Mouse (Mus musculus) lung, embryonic 15.5 days (tissue): Measurements from ENCODE around the gene Brms1. TPM values are rescaled to one million over a fixed set of nuclear protein-coding genes. Genes with fewer than 3 reads are reported as not detected.

Experiments
- ATAC-seq: fragments of 200-750 bp; cut with Nextera tagmentation; 2 replicates; pipeline ENCODE4 v1.8.0; 2017; ENCODE audit warnings: moderate number of reproducible peaks, borderline replicate concordance; ENCODE audit not compliant: low FRiP score, low TSS enrichment; ENCODE audit errors: extremely low read depth
- H3K27ac ChIP-seq: fragments of 300-500 bp; sonication (generic); 2 replicates; pipeline ENCODE4 v1.5.1; 2015; ENCODE audit warnings: moderate library complexity, mild to moderate bottlenecking, inconsistent platforms
- H3K27me3 ChIP-seq: fragments of 300-500 bp; sonication (generic); 2 replicates; pipeline ENCODE4 v1.6.1; 2015; ENCODE audit warnings: inconsistent platforms
- H3K36me3 ChIP-seq: fragments of 300-500 bp; sonication (generic); 2 replicates; pipeline ENCODE4 v1.6.1; 2015; ENCODE audit warnings: inconsistent platforms
- H3K4me1 ChIP-seq: fragments of 300-500 bp; sonication (generic); 2 replicates; pipeline ENCODE4 v1.6.1; 2015; ENCODE audit warnings: inconsistent platforms
- H3K4me2 ChIP-seq: fragments of 300-500 bp; sonication (generic); 2 replicates; pipeline ENCODE4 v1.6.1; 2015; ENCODE audit warnings: inconsistent platforms, mild to moderate bottlenecking, moderate library complexity
- H3K4me3 ChIP-seq: fragments of 300-500 bp; sonication (generic); 2 replicates; pipeline ENCODE4 v1.5.1; 2015; ENCODE audit warnings: mild to moderate bottlenecking, inconsistent platforms
- H3K9ac ChIP-seq: fragments of 300-500 bp; sonication (generic); 2 replicates; pipeline ENCODE4 v1.6.1; 2015; ENCODE audit warnings: inconsistent platforms
- H3K9me3 ChIP-seq: fragments of 300-500 bp; sonication (generic); 2 replicates; pipeline ENCODE4 v1.6.1; 2016; ENCODE audit warnings: inconsistent platforms
- WGBS: fragments of 180-500 bp; shearing (Covaris S2); methylation state at CpG from one replicate; pipeline ENCODE4 v1.1.7; 2015; 5-methylcytosine and 5-hydroxymethylcytosine counted together
- polyA plus RNA-seq: library from polyadenylated mRNA; unstranded; fragments of >200 nt; fragmentation: Nextera tagmentation; extraction: Ambion mirVana; gene quantifications from 2 replicates; pipeline ENCODE4 v1.2.1, GENCODE M21; 2015

Brms1 gene
- polyA plus RNA-seq, 1 experiment from 2014 or later: 51.4 TPM

- ATAC-seq: 0 out of 2 replicates have a peak, but pooled peaks have one; percentile 3
- WGBS: 4% methylated on average over 27 of the region's 31 CpGs
- Histone ChIP-seq H3K4me3 (peak overlapping the region; percentile 57), H3K27me3 (peaks cover 16% of the 10 kb centered on the region), H3K36me3 (peaks cover 36% of the 10 kb centered on the region), H3K4me2 (peak overlapping the region; percentile 100), H3K4me1 (peaks cover 34% of the 10 kb centered on the region), H3K27ac (no peak overlapping the region), H3K9ac (peak overlapping the region; percentile 61), H3K9me3 (no peaks in the 10 kb centered on the region)
These were observed 56.6 kb downstream of the Brms1 start for GRCm38 (mm10) chr19:5097521-5098362.

- peak; percentile 75; the same call in 1 of the 2 replicates for ATAC-seq
- peak within 1 kb of the TSS; percentile 61 for H3K9ac ChIP-seq
- peaks cover 41% of the 10 kb centered on the region for H3K36me3 ChIP-seq
- H3K27me3 ChIP-seq: peaks cover 16% of the 10 kb centered on the region
- 3% methylated on average over 48 of the region's 48 CpGs for WGBS
- H3K27ac ChIP-seq: no peak within 1 kb of the TSS
- H3K4me1 ChIP-seq: peaks cover 34% of the 10 kb centered on the region
- peak within 1 kb of the TSS; percentile 100 for H3K4me2 ChIP-seq
- H3K4me3 ChIP-seq: peak within 1 kb of the TSS; percentile 57
- H3K9me3 ChIP-seq: no peaks in the 10 kb centered on the region
These were observed 57.4 kb downstream of the Brms1 start, which contains the start of gene Cnih2 for GRCm38 (mm10) chr19:5098363-5099143. TSS of gene Cnih2 (minus strand) at chr19:5098521.

Other genes with a start within 250 kb of the Brms1 start
- 57.6 and 64.1 TPM in 2 replicates for gene Rbm4, start 247.5 kb upstream of the Brms1 start, polyA plus RNA-seq
- gene Gm21992, start 229.7 kb upstream of the Brms1 start, polyA plus RNA-seq: 21.3 and 32.8 TPM in 2 replicates
- 91.3 and 95.3 TPM in 2 replicates for gene Rbm14, start 229.7 kb upstream of the Brms1 start, polyA plus RNA-seq
- 51.2 and 53.3 TPM in 2 replicates for gene Ccs, start 202.0 kb upstream of the Brms1 start, polyA plus RNA-seq
- gene Ccdc87, start 202.0 kb upstream of the Brms1 start, polyA plus RNA-seq: 0.20 and 0.33 TPM in 2 replicates
- 21.8 and 25.3 TPM in 2 replicates for gene Ctsf, start 186.2 kb upstream of the Brms1 start, polyA plus RNA-seq
- 1.6 and 3.6 TPM in 2 replicates for gene Actn3, start 163.4 kb upstream of the Brms1 start, polyA plus RNA-seq
- 10.0 and 10.6 TPM in 2 replicates for gene Zdhhc24, start 162.7 kb upstream of the Brms1 start, polyA plus RNA-seq
- gene Bbs1, start 134.7 kb upstream of the Brms1 start, polyA plus RNA-seq: 5.7 and 6.3 TPM in 2 replicates
- gene Dpp3, start 113.1 kb upstream of the Brms1 start, polyA plus RNA-seq: 94.4 and 104 TPM in 2 replicates
- 1.5 and 2.0 TPM in 2 replicates for gene Peli3, start 98.2 kb upstream of the Brms1 start, polyA plus RNA-seq
- gene Mrpl11, start 79.2 kb upstream of the Brms1 start, polyA plus RNA-seq: 99.4 and 101 TPM in 2 replicates
- gene Npas4, start 51.0 kb upstream of the Brms1 start, polyA plus RNA-seq: 0.06 and 0.13 TPM in 2 replicates
- 2.7 and 4.1 TPM in 2 replicates for gene Slc29a2, start 17.5 kb upstream of the Brms1 start, polyA plus RNA-seq
- 53.0 and 53.8 TPM in 2 replicates for gene B4gat1, start 2.5 kb upstream of the Brms1 start, polyA plus RNA-seq
- 2.2 and 2.4 TPM in 2 replicates for gene AC124502.3, start 2.5 kb upstream of the Brms1 start, polyA plus RNA-seq
- gene Rin1, start 9.1 kb downstream of the Brms1 start, polyA plus RNA-seq: 2.7 and 2.9 TPM in 2 replicates
- 71.7 and 72.4 TPM in 2 replicates for gene Cd248, start 26.7 kb downstream of the Brms1 start, polyA plus RNA-seq
- gene Tmem151a, start 44.2 kb downstream of the Brms1 start, polyA plus RNA-seq: 3.4 and 4.6 TPM in 2 replicates
- gene Yif1a, start 47.2 kb downstream of the Brms1 start, polyA plus RNA-seq: 94.5 and 96.8 TPM in 2 replicates
- 8.6 and 9.0 TPM in 2 replicates for gene Cnih2, start 57.2 kb downstream of the Brms1 start, polyA plus RNA-seq
- 288 and 294 TPM in 2 replicates for gene Rab1b, start 65.7 kb downstream of the Brms1 start, polyA plus RNA-seq
- 16.2 and 19.4 TPM in 2 replicates for gene Klc2, start 77.2 kb downstream of the Brms1 start, polyA plus RNA-seq
- 20.6 and 21.4 TPM in 2 replicates for gene Pacs1, start 231.8 kb downstream of the Brms1 start, polyA plus RNA-seq